Mouse (Mus musculus) neural tube, embryonic 11.5 days (tissue): ENCODE results near the gene Clstn3. TPM values are rescaled to one million over a fixed set of nuclear protein-coding genes. Genes with fewer than 3 reads are reported as not detected.
A peak's percentile ranks its signal among the peaks of the same experiment; 100 is the strongest.
"Not testable (repeated sequence)": the region's sequence is repeated elsewhere in the genome, so short reads cannot be mapped to it uniquely, and the experiment has no call there.

Experiments used
- ATAC-seq: fragments of 200-750 bp; cut with Nextera tagmentation; 2 replicates; pipeline ENCODE4 v1.8.0; 2017; ENCODE audit warnings: moderate number of reproducible peaks, mild to moderate bottlenecking, moderate TSS enrichment, moderate library complexity; ENCODE audit not compliant: insufficient read depth, low FRiP score, low TSS enrichment
- DNase-seq: peaks from one replicate; pipeline ENCODE4 v3.0.0-alpha.2; 2015; ENCODE audit warnings: low spot score
- H3K27ac ChIP-seq: fragments of 300-500 bp; sonication (generic); 2 replicates; pipeline ENCODE4 v1.5.1; 2014; ENCODE audit warnings: low read depth, mild to moderate bottlenecking, low read length
- H3K27me3 ChIP-seq: fragments of 300-500 bp; sonication (generic); 2 replicates; pipeline ENCODE4 v1.6.1; 2014; ENCODE audit warnings: mild to moderate bottlenecking, low read length, mixed read lengths; ENCODE audit not compliant: control insufficient read depth, insufficient read depth
- H3K36me3 ChIP-seq: fragments of 300-500 bp; sonication (generic); 2 replicates; pipeline ENCODE4 v1.6.1; 2014; ENCODE audit warnings: mild to moderate bottlenecking, low read length, moderate library complexity, mixed read lengths; ENCODE audit not compliant: control insufficient read depth, insufficient read depth
- H3K4me1 ChIP-seq: fragments of 300-500 bp; sonication (generic); 2 replicates; pipeline ENCODE4 v1.6.1; 2014; ENCODE audit warnings: low read length, mixed read lengths; ENCODE audit not compliant: control insufficient read depth, insufficient read depth
- H3K4me2 ChIP-seq: fragments of 300-500 bp; sonication (generic); 2 replicates; pipeline ENCODE4 v1.6.1; 2014; ENCODE audit warnings: low read depth, mild to moderate bottlenecking, moderate library complexity
- H3K4me3 ChIP-seq: fragments of 300-500 bp; sonication (generic); 2 replicates; pipeline ENCODE4 v1.5.1; 2014; ENCODE audit warnings: low read depth, low read length
- H3K9ac ChIP-seq: fragments of 300-500 bp; sonication (generic); 2 replicates; pipeline ENCODE4 v1.6.1; 2014; ENCODE audit warnings: mild to moderate bottlenecking, low read length
- H3K9me3 ChIP-seq: fragments of 300-500 bp; sonication (generic); 2 replicates; pipeline ENCODE4 v1.6.1; 2016; ENCODE audit warnings: low read length; ENCODE audit not compliant: control insufficient read depth
- WGBS: fragments of 180-500 bp; shearing (Covaris S2); extraction: QIAGEN DNeasy Blood & Tissue Kit; methylation state at CpG from one replicate; pipeline ENCODE4 v1.1.7; 2014; 5-methylcytosine and 5-hydroxymethylcytosine counted together
- polyA plus RNA-seq: library from polyadenylated mRNA; unstranded; fragments of >200 nt; fragmentation: Nextera tagmentation; extraction: Ambion mirVana; gene quantifications from 2 replicates; pipeline ENCODE4 v1.2.1, GENCODE M21; 2014

Clstn3 gene
- polyA plus RNA-seq, result 17.2 TPM in 2 replicates

DNA sequence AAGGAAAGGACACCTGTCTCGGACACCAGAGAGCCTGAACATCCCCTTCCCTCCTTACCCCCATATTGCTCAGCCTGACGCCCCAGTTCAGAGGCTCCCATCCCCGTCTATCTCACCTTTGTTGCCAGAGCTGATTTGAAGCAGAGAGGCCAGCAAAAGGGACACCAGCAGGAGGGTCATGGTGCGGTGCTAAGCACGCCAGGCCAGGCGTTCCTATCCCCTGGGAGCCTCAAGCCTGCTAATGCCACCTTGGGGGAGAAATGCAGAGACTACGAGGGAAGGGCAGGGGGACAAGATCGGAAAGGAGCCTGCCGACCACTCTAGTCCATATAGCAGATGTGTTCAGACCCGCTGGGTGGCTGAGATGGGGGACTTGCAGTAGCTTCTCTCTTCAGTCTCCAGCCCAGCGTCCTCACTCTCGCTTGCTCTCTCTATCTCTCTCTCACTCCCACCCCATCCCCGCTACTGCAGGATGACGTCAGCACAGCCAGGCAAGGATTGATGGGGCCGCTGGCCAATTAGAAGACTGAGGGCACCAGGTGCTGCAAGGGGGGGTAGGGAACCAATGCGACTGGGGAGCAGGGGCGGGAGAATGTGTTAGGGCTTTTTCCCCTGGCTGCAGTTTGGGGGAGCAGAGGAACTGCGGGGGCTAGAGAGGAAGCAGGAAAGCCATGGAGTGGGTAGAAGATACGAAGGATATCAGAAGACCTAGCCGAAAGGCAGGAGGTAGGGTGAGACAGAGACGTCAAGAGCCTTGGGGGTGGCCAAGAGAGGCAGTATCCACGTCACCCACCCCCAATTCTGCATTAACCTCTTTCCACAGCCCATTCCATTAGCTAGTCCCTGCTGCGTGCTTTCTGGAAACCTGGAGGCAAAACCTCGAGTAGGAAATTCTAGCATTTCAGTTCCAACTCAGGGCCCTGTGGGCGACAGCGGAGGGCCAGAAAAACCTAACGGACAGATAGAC is at the start of gene Clstn3:
Clstn3 (minus strand) TSS at position 490 of the 967 bp plus-strand sequence.
- Histone ChIP-seq H3K9ac (peak within 1 kb of the TSS; percentile 57), H3K4me2 (peak within 1 kb of the TSS; percentile 78), H3K36me3 (no peaks in the 10 kb centered on the region), H3K27ac (no peak within 1 kb of the TSS), H3K4me1 (no peaks in the 10 kb centered on the region; the same call in 1 of the 2 replicates), H3K9me3 (no peaks in the 10 kb centered on the region), H3K4me3 (peak within 1 kb of the TSS; percentile 45), H3K27me3 (no peaks in the 10 kb centered on the region)
- ATAC-seq, result peak; percentile 98
- 8% methylated on average over 27 of the region's 27 CpGs for WGBS
- peak; percentile 89 for DNase-seq

DNA sequence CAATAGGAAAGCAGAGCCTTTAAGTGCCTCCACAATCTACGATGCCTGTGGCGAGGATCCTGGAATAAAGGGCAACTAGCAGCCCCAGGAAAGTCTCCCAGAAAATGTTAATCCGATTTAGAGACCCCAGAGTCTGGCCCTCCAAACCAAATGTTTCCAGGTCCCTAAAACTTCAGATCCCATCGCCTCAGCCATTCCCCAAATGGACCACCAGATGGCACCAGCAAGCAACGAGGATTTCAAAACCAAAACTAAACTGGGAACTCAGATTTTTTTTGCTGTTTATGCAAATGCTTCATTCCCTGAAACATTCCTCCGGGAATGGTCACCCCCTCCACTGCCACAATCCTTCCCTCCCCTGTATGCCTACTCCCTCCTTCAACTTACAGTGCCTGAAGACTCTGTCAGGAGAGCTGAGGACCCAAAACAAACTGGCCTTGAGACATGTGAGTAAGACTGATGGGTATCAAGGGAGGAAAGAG is 47.8 kb upstream of the Clstn3 start, which contains the start of gene C1ra:
C1ra (plus strand) TSS at position 51 of the 482 bp plus-strand sequence.
- H3K27me3 ChIP-seq, result no peaks in the 10 kb centered on the region
- ATAC-seq (no peak), DNase-seq (peak; percentile 50)
- H3K4me1 ChIP-seq, result no peaks in the 10 kb centered on the region
- no peak within 1 kb of the TSS for H3K9ac ChIP-seq
- no peak within 1 kb of the TSS for H3K27ac ChIP-seq
- H3K4me2 ChIP-seq, result no peak within 1 kb of the TSS
- no peaks in the 10 kb centered on the region for H3K9me3 ChIP-seq
- WGBS, result 24% methylated on average over 6 of the region's 6 CpGs
- no peak within 1 kb of the TSS for H3K4me3 ChIP-seq
- no peaks in the 10 kb centered on the region for H3K36me3 ChIP-seq

DNA sequence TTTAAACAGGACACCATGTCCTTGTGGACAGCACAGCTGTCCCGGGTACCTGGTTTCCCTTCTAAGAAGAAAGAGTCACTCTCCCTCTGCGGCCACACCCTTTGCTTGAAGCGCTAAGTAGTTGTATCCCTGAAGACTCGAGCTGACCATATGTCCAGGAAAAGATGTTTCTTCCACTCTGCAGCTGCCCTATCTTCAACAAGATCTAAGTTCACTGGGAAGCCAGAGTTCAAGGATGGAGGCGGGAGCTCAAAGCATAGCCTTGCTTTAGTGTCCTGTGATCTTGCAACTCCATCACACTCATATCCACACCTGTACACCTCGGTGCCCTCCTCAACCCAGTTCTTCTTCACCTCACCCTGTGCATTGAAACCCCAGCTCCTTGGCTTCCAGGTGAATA is 47.3 kb upstream of the Clstn3 start:
- no peak overlapping the region for H3K9ac ChIP-seq
- H3K9me3 ChIP-seq, result no peaks in the 10 kb centered on the region
- no peaks in the 10 kb centered on the region for H3K4me1 ChIP-seq
- H3K4me2 ChIP-seq, result no peak overlapping the region
- no peak overlapping the region for H3K4me3 ChIP-seq
- H3K36me3 ChIP-seq, result no peaks in the 10 kb centered on the region
- WGBS, result 66% methylated on average over 6 of the region's 6 CpGs
- no peaks in the 10 kb centered on the region for H3K27me3 ChIP-seq
- DNase-seq (no peak), ATAC-seq (no peak)
- H3K27ac ChIP-seq, result no peak overlapping the region

DNA sequence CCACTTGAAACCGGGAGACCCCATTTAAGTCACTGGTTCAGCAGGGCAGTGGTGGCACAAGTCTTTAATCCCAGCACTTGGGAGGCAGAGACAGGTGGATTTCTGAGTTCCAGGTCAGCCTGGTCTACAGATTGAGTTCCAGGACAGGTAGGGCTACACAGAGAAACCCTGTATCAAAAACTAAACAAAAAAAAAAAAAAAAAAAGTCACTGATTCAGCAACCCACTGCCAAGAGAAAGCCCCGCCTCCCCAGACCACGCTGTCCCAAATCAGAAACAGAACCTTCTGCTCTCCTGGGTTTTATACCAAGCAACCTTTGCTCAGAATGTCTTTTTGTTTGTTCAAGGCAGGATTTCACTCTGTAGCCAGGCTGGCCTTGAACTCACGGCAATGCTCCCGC is 44.6 kb upstream of the Clstn3 start:
- H3K9me3 ChIP-seq, H3K27ac ChIP-seq, H3K27me3 ChIP-seq, ATAC-seq, H3K4me1 ChIP-seq, H3K9ac ChIP-seq, DNase-seq, H3K4me3 ChIP-seq, H3K36me3 ChIP-seq, H3K4me2 ChIP-seq: not testable (repeated sequence)
- WGBS, result 85% methylated on average over 5 of the region's 5 CpGs

DNA sequence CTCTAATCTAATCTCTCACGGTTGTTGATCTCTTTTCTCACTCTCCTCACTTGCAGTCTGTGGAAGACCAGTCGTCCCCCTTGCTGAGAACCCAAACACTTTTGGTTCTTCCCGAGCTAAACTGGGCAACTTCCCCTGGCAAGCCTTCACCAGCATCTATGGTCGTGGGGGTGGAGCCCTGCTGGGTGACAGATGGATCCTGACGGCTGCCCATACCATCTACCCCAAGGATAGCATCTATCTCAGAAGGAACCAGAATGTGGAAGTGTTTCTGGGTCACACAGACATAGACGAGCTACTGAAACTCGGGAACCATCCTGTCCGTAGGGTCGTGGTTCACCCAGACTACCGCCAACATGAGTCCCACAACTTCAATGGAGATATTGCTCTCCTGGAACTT is 43.7 kb upstream of the Clstn3 start:
- no peak overlapping the region for H3K4me3 ChIP-seq
- no peak overlapping the region for H3K27ac ChIP-seq
- H3K4me1 ChIP-seq, result no peaks in the 10 kb centered on the region
- H3K9me3 ChIP-seq, result no peaks in the 10 kb centered on the region
- 82% methylated on average over 10 of the region's 10 CpGs for WGBS
- H3K9ac ChIP-seq, result no peak overlapping the region
- H3K27me3 ChIP-seq, result no peaks in the 10 kb centered on the region
- H3K4me2 ChIP-seq, result no peak overlapping the region
- H3K36me3 ChIP-seq, result no peaks in the 10 kb centered on the region
- ATAC-seq (no peak), DNase-seq (no peak)

DNA sequence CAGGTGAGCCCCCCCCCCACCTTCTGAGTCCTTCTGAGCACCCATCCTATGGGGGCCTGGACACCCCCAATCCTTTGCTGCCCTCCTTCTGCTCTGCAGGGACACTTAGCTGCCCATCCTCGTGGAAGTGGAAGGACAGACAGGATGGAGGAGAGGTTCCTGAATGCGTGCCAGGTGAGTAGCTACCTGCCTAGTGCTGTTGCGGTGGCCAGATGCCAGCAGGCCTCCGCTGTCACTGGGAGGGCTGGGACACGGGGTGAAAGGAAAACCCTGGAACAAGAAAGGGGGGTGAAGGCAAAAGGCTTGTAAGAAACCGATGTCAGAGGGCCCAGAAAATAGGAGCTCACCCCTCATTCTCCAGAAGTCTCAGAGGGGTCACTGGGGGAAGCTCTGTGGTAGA is 42.4 kb upstream of the Clstn3 start:
- Histone ChIP-seq H3K9me3 (no peaks in the 10 kb centered on the region), H3K36me3 (no peaks in the 10 kb centered on the region), H3K4me3 (no peak overlapping the region), H3K27ac (no peak overlapping the region), H3K4me2 (no peak overlapping the region), H3K9ac (no peak overlapping the region), H3K27me3 (no peaks in the 10 kb centered on the region), H3K4me1 (no peaks in the 10 kb centered on the region)
- ATAC-seq, result no peak
- DNase-seq, result no peak
- 80% methylated on average over 6 of the region's 6 CpGs for WGBS

DNA sequence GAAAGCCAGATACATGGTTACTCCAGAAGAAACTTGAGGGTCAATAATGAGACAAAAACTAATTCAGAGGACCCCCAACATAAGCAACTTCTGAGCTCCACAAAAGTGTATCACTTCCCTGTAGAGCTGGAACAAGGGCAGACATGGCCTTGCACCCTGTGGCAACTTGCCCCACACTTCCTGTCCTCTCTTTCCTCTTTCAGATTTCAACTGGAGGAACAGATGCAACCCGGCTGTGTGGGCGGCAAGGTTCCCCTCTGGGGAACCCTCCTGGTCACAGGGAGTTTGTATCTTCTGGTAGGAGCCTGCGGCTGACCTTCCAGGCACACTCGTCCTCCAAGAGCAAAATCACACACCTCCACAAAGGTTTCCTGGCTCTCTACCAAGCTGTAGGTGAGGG is 40.4 kb upstream of the Clstn3 start:
- no peaks in the 10 kb centered on the region for H3K36me3 ChIP-seq
- H3K4me3 ChIP-seq, result no peak overlapping the region
- WGBS, result 86% methylated on average over 4 of the region's 4 CpGs
- H3K27ac ChIP-seq, result no peak overlapping the region
- ATAC-seq, result no peak
- no peaks in the 10 kb centered on the region for H3K9me3 ChIP-seq
- no peaks in the 10 kb centered on the region for H3K4me1 ChIP-seq
- no peak for DNase-seq
- no peak overlapping the region for H3K4me2 ChIP-seq
- H3K27me3 ChIP-seq, result no peaks in the 10 kb centered on the region
- H3K9ac ChIP-seq, result no peak overlapping the region

DNA sequence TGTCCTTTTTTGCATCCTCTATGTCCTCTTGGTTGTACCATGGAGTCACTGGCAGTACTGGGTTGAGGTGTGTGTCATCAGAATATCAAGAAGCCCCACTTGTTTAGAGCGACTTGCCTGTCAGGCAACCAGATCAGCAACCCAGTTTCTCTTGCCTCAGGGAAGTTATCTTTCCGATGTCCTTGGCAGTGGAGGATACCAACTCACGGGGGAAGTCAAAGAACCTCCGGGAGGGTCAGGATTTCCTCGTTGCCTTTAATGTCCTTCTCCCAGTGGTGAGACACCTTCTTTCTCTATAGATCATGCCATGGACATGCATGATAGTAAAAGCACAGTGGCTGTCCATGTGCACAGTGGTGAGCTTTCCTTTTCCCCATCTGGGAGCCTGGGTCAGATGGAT is 37.4 kb upstream of the Clstn3 start:
- 91% methylated on average over 5 of the region's 5 CpGs for WGBS
- no peak overlapping the region for H3K4me3 ChIP-seq

DNA sequence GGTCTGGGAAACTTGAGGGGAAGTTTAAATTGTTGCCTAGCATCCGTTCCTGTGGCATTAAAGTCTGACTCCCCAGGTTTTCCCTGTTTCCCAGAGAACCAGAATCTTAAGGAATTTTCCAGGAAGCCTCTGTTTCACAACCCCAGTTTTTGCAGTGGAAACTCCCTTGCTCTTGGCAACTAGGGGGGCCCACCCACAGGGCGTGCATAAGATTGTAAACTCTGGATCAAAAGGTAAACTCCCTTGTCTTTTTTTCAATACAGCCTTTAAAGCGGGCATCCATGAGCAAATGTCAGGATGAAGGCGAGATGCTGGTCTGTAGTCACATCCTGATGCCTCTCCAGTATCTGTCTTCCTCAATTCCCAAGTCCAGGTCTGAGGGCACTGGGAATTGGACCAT is 36.9 kb upstream of the Clstn3 start:
- no peak overlapping the region for H3K9ac ChIP-seq
- no peaks in the 10 kb centered on the region for H3K36me3 ChIP-seq
- H3K4me1 ChIP-seq, result no peaks in the 10 kb centered on the region
- no peaks in the 10 kb centered on the region for H3K9me3 ChIP-seq
- no peak overlapping the region for H3K4me3 ChIP-seq
- H3K27me3 ChIP-seq, result no peaks in the 10 kb centered on the region
- no peak overlapping the region for H3K4me2 ChIP-seq
- DNase-seq (no peak), ATAC-seq (no peak)
- H3K27ac ChIP-seq, result no peak overlapping the region
- WGBS, result 85% methylated on average over 4 of the region's 4 CpGs

More for the DNA sequence above, 37.4 kb upstream of the Clstn3 start:
- no peaks in the 10 kb centered on the region for H3K36me3 ChIP-seq
- no peaks in the 10 kb centered on the region for H3K4me1 ChIP-seq
- H3K27ac ChIP-seq, result no peak overlapping the region
- H3K4me2 ChIP-seq, result no peak overlapping the region
- H3K9me3 ChIP-seq, result no peaks in the 10 kb centered on the region
- no peak for ATAC-seq
- no peak overlapping the region for H3K9ac ChIP-seq
- DNase-seq, result no peak
- no peaks in the 10 kb centered on the region for H3K27me3 ChIP-seq
